Mouse (Mus musculus) layer of hippocampus, postnatal 36 days (tissue): Measurements from ENCODE around the gene Spsb4. TPM values are rescaled to one million over a fixed set of nuclear protein-coding genes. Genes with fewer than 3 reads are reported as not detected.
A peak's percentile ranks its signal among the peaks of the same experiment; 100 is the strongest.
"Not testable (repeated sequence)": the region's sequence is repeated elsewhere in the genome, so short reads cannot be mapped to it uniquely, and the experiment has no call there.

Experiments
- DNase-seq, 2 experiments: peaks; one replicate each; pipeline ENCODE4 v3.0.0; 2022
- total RNA-seq, 2 experiments: library from RNA; stranded (reverse); gene quantifications; 2 replicates each; pipeline ENCODE4 v1.2.3; 2021

The Spsb4 gene
- total RNA-seq, 2 experiments from 2014 or later = 4.7 to 5.9 TPM

- DNase-seq = no peak
Measured at GRCm38 (mm10) chr9:96948546-96948945, 70.1 kb downstream of the Spsb4 start.

- DNase-seq = no peak
Measured at GRCm38 (mm10) chr9:96947171-96947570, 71.5 kb downstream of the Spsb4 start.

DNA sequence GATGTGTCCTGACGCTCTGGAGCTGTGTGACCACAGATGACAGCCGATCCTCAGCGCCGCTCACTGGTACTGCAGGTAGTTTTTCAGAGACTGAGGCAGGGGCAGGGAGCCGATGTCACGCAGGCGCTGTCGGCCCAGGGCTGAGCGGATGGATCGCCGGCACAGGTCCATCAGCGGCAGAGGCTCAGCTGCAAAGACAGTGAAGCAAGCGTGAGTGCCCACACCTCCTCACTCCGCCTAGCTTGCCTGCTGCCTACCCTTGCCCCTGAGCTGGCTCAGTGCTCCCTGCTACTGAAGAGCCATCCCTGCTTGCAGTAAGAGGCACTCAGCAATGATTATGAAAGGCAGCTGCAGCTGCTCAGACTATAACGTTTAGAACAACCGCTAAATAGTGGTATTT, 74.1 kb downstream of the Spsb4 start:
- no peak for DNase-seq

- DNase-seq = no peak
Measured at GRCm38 (mm10) chr9:96942975-96943374, 75.7 kb downstream of the Spsb4 start.

DNA sequence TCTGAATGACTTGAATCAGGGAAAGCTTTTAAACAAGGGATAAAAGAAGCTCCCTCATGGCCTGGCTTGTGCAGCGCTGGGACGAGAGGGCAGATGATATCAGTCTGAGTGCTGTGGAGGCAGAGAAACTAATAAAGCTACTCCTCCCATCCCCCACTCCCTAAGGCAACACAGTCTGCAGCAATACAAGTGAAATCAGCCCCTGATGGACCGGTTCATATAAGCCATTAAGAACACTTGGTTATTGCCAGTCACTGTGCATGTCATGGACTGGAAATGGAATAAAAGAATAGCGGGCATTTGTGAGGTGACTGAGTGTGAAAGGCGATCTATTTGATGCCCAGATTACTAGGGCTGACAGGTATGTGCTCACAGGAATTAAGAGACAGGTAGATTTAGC, 79.8 kb downstream of the Spsb4 start:
- DNase-seq = no peak

GRCm38 (mm10) chr9:96936427-96936826, 82.2 kb downstream of the Spsb4 start:
- DNase-seq = not testable (repeated sequence)

DNA sequence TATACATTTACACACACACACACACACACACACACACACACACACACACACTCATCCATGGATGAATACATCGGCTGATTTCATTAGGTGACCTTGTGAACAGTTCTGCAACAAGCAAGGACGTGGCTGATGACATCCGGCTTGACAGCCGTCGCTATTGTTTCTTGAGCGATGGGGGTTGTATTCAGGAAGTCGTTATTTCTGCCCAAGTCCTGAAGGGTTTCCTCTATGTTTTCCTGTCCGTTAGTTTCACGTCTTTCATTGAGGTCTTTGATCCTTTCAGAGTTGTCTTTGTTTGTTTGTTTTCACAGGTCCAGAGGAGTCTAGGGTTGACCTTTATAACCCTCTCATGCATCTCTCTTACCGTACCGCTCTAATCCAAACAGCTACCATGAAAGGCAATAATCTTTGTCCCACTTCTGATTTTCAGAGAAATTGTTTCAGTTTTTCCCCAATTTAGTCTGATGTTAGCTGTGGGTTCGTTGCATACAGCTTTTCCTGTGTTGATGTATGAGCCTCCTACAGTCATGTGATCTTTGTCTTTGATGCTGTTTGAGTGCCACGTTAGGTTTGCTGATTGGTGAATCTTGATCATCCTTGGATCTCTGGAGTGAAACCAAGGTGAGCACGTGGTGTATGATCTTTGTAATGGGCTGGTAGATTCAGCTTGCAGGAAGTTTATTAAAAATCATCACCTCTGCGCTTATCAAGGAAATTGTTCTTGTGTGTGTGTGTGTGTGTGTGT, 82.9 kb downstream of the Spsb4 start:
- no peak for DNase-seq

- no peak for DNase-seq
Measured at GRCm38 (mm10) chr9:96934816-96935215, 83.8 kb downstream of the Spsb4 start.

GRCm38 (mm10) chr9:96932751-96933150, 85.9 kb downstream of the Spsb4 start:
- DNase-seq = no peak

- no peak for DNase-seq
Measured at GRCm38 (mm10) chr9:96923577-96924316, 94.9 kb downstream of the Spsb4 start.

GRCm38 (mm10) chr9:96923119-96923518, 95.5 kb downstream of the Spsb4 start:
- no peak for DNase-seq

DNA sequence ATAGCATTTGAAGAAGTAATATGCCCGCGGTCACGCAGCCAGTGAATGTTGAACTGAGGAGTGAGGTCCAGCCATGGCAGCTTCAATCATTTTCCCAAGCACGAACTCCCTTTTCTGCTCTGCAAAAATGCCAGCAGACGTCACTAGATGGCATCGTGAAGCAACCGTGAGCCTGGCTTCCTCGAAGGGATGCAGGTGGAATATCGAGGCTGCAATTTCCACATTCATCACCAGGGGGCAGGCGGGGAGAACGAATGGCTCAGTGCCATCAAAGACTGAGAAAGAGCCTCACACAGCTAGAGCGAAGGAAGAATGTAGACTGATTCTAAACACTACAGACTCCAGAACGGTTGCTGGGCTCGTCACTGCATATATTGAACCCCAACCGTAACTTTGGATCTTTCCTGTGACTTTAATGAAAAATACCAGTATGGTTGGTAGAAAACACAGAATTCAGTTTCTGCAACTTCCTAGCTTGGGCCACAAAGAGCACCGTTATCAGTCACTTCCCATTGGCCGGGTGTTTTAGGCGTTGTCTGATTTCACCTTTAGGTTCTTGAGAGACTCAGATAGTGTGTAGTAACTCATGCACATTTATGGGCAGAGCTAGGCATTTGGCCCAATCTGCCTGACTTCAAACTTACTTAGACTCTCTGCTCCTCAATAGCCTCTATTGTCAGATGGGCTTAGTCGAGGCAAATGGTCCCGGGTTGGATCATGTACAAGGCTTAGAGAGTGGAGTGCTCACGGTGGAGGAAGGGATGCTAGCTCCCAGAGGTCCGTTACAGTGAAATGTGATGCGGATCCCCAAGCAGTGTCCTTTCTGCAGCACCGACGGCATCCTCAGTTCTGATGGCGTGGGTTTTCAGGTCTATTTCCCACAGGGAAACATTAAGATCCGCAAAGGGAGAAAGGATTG, 101.8 kb downstream of the Spsb4 start:
- peak; percentile 96 to 97 for DNase-seq

- no peak for DNase-seq
Measured at GRCm38 (mm10) chr9:96916076-96916475, 102.6 kb downstream of the Spsb4 start.

DNA sequence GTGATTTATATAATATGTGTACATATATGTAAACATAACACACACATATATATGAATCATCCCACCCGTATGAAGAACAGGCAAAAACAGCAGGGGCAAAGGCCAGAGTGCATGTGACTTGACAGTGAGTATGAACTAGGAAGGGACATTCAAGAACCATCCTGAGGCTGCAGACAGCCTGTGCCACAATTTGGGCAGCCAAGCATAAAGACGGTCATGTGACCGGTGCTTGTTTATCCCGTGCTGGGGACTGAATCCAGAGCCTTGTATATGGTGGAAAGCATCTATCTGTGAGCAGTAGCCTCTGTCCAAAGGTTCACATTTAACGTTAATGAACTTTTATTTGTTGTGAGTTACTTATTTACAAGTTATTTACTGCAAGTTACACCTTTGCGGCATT, 103.8 kb downstream of the Spsb4 start:
- no peak for DNase-seq

DNA sequence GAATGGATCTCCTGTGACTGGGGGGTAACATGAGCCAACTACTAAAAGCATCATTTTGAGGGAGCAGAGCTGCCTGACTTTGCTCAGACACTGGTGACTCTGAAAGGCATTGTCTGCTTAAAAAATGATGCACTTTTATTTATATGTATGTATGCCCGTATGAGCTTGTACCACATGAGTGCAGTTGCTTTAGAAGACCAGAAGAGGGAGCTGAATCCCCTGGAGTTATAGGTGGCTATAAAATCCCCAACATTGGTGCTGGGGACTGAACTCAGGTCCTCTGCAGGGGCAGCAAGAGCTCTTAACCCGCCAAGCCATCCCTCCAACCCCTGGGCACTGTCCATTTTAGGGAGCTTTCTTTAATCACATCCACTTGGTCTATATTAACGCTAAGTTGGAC, 104.6 kb downstream of the Spsb4 start:
- no peak for DNase-seq

DNA sequence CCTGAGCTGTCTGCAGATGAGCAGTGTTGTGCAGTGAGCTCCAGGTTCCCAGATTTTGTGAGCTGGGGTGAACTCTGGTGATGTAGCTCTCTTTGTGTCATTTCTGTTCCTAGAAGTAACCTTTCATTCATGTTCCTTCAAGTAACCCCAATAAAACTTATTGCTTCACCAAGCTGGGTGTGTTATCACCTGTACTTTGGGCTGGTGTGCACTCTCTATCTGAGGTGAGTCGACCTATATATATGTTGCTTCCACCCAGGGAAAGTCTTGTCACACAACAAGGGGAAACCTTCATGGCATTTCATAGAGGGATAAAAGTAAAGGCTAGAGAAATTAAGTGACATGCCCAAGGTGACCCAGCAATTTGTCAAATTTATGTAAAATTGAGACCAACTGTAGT, 109.1 kb downstream of the Spsb4 start:
- DNase-seq = no peak

DNA sequence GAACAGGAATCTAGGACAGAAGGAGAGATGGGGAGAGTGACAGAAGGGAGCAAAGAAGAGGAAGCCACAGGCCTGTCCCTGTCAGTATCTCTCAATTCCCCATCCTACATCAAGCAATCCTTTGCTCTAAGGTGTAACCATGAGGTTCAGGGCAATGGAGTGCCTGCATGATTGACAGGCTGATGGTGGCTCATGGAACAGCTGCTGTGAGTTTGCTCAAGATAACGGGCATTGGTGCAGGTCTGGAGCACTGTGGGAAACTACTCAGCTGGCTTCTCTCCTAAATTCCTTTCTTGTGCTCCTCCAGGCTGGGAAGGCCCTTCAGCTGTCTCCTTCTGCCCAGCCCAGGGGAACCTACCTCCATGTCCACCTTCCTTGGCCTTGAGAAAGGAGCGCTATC, 109.9 kb downstream of the Spsb4 start:
- DNase-seq = no peak

DNA sequence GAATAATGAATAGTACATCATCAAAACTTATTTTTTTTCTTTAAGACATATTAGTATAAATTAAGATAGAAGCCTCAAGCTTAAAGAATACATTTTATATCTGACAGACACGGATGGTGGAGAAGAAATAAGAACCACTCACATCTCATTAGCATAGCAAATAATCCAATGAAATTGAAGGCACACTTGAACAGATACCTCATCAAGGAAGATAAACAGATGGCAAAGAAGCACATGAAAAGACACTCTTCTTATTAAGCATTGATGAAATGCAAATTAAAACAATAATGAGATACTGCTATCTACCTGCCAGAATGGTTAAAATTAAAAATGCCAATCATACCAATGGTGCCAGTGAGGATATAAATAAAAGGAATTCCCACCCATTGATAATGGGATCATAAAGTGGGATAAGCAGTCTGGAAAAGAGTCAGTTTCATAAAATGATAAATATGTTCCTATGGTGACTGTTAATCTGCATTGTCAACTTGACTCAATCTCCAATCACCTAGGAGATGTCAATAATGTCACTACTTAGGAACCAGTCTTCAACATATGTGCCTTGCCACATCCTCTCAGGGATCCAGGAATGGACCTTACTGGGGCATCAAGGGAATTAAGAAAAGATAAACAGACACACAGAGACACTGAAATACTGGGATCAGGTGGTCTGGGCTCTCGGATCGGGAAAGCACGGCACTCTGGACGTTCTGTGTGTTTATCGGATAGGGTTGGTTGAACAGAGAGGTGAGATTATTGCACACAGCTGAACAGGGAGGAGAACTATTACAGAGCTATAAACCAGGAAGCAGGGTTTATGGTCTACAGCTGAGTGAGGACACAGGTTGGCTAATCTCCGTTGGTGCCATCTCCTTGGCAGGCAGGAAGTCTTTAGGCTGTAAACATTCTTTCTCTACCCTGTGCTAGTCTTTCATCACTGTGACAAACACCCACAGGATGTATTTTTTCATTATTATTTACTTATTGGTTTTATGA, 114.0 kb downstream of the Spsb4 start:
- DNase-seq = no peak

- DNase-seq = no peak
Measured at GRCm38 (mm10) chr9:96899717-96900116, 118.9 kb downstream of the Spsb4 start.

GRCm38 (mm10) chr9:96899004-96899403, 119.6 kb downstream of the Spsb4 start:
- no peak for DNase-seq

- no peak for DNase-seq
Measured at GRCm38 (mm10) chr9:96896690-96897089, 122.0 kb downstream of the Spsb4 start.

DNA sequence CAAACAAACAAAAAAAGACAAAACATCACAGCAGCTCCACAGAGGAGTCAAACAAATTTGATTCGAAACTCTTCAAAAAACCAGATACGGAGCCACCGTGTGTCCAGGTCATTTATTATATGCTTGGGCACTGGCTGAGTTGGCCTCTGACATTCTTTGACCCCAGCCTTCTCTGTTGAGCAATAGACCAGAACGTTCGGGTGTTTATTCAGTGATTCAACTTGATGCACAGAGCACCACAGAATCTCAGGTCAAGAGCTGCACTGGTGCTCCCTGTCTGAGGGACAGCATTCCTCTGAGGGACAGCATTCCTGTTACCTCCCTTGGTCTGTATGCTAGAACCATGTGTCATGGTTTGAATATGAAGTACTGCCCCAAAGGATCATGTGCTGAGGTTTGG, 125.1 kb downstream of the Spsb4 start:
- DNase-seq = no peak
